Mouse (Mus musculus): Measurements from ENCODE around the gene Cacna1a. TPM values are rescaled to one million over a fixed set of nuclear protein-coding genes. Genes with fewer than 3 reads are reported as not detected.

Gene Cacna1a
- polyA plus RNA-seq, 1 experiment from 2014 or later, result 7.7 TPM

- Histone ChIP-seq H3K27me3 (ENCODE audit: control insufficient read depth, insufficient read depth, low read length) (peaks cover 2% of the 10 kb centered on the region; the same call in 1 of the 2 replicates), H3K36me3 (ENCODE audit: control insufficient read depth, insufficient read depth, low read length) (no peaks in the 10 kb centered on the region), H3K4me3 (ENCODE audit: low read depth, low read length) (peak overlapping the region; percentile 62), H3K9ac (ENCODE audit: low read length) (peak overlapping the region; percentile 79), H3K27ac (ENCODE audit: low read depth, low read length) (no peak overlapping the region), H3K9me3 (ENCODE audit: control insufficient read depth, low read length) (peaks cover 4% of the 10 kb centered on the region; the same call in 1 of the 2 replicates), H3K4me2 (ENCODE audit: low read depth, low read length, severe bottlenecking) (peak overlapping the region; percentile 94), H3K4me1 (replicated peaks; ENCODE audit: control insufficient read depth, insufficient read depth, low read length) (peaks cover 7% of the 10 kb centered on the region; the same call in 1 of the 2 replicates)
- ATAC-seq (replicated peaks; ENCODE audit: low FRiP score) (no peak), DNase-seq (ENCODE audit: low spot score) (peak; percentile 59)
- 11% methylated on average over 14 of the region's 14 CpGs for WGBS
Measured at GRCm38 (mm10) chr8:84416041-84416440, 27.8 kb downstream of the Cacna1a start.

GRCm38 (mm10) chr8:84416915-84417314, 28.7 kb downstream of the Cacna1a start:
- Histone ChIP-seq H3K4me1 (replicated peaks; ENCODE audit: control insufficient read depth, insufficient read depth, low read length) (peaks cover 7% of the 10 kb centered on the region; the same call in 1 of the 2 replicates), H3K9me3 (ENCODE audit: control insufficient read depth, low read length) (peaks cover 4% of the 10 kb centered on the region; the same call in 1 of the 2 replicates), H3K4me3 (ENCODE audit: low read depth, low read length) (no peak overlapping the region), H3K9ac (ENCODE audit: low read length) (no peak overlapping the region; the same call in 1 of the 2 replicates), H3K36me3 (ENCODE audit: control insufficient read depth, insufficient read depth, low read length) (no peaks in the 10 kb centered on the region), H3K27me3 (ENCODE audit: control insufficient read depth, insufficient read depth, low read length) (peaks cover 2% of the 10 kb centered on the region; the same call in 1 of the 2 replicates), H3K4me2 (ENCODE audit: low read depth, low read length, severe bottlenecking) (no peak overlapping the region), H3K27ac (ENCODE audit: low read depth, low read length) (no peak overlapping the region)
- WGBS, result 81% methylated on average over 6 of the region's 6 CpGs
- ATAC-seq (replicated peaks; ENCODE audit: low FRiP score) (no peak), DNase-seq (ENCODE audit: low spot score) (no peak)

GRCm38 (mm10) chr8:84417840-84418239, 29.6 kb downstream of the Cacna1a start:
- no peak for DNase-seq (ENCODE audit: low spot score)
- H3K9me3 ChIP-seq (ENCODE audit: control insufficient read depth, low read length), result peaks cover 4% of the 10 kb centered on the region; the same call in 1 of the 2 replicates
- no peaks in the 10 kb centered on the region for H3K36me3 ChIP-seq (ENCODE audit: control insufficient read depth, insufficient read depth, low read length)
- no peak for ATAC-seq (replicated peaks; ENCODE audit: low FRiP score)
- H3K9ac ChIP-seq (ENCODE audit: low read length), result no peak overlapping the region
- H3K4me3 ChIP-seq (ENCODE audit: low read depth, low read length), result no peak overlapping the region
- H3K4me2 ChIP-seq (ENCODE audit: low read depth, low read length, severe bottlenecking), result no peak overlapping the region
- no peak overlapping the region for H3K27ac ChIP-seq (ENCODE audit: low read depth, low read length)
- WGBS, result 51% methylated on average over 5 of the region's 5 CpGs
- H3K27me3 ChIP-seq (ENCODE audit: control insufficient read depth, insufficient read depth, low read length), result peaks cover 2% of the 10 kb centered on the region; the same call in 1 of the 2 replicates
- H3K4me1 ChIP-seq (replicated peaks; ENCODE audit: control insufficient read depth, insufficient read depth, low read length), result peaks cover 7% of the 10 kb centered on the region; the same call in 1 of the 2 replicates

GRCm38 (mm10) chr8:84424426-84424825, 36.2 kb downstream of the Cacna1a start:
- Histone ChIP-seq H3K27me3 (ENCODE audit: control insufficient read depth, insufficient read depth, low read length) (no peaks in the 10 kb centered on the region), H3K36me3 (ENCODE audit: control insufficient read depth, insufficient read depth, low read length) (no peaks in the 10 kb centered on the region), H3K27ac (ENCODE audit: low read depth, low read length) (no peak overlapping the region), H3K9me3 (ENCODE audit: control insufficient read depth, low read length) (no peaks in the 10 kb centered on the region), H3K4me2 (ENCODE audit: low read depth, low read length, severe bottlenecking) (no peak overlapping the region), H3K4me3 (ENCODE audit: low read depth, low read length) (no peak overlapping the region), H3K4me1 (replicated peaks; ENCODE audit: control insufficient read depth, insufficient read depth, low read length) (no peaks in the 10 kb centered on the region), H3K9ac (ENCODE audit: low read length) (no peak overlapping the region)
- DNase-seq (ENCODE audit: low spot score), result no peak
- ATAC-seq (replicated peaks; ENCODE audit: low FRiP score), result no peak
- WGBS, result 79% methylated on average over 3 of the region's 3 CpGs

- H3K4me1 ChIP-seq (replicated peaks; ENCODE audit: control insufficient read depth, insufficient read depth, low read length), result no peaks in the 10 kb centered on the region
- no peak for ATAC-seq (replicated peaks; ENCODE audit: low FRiP score)
Measured at GRCm38 (mm10) chr8:84426087-84426486, 37.8 kb downstream of the Cacna1a start.

GRCm38 (mm10) chr8:84426582-84426981, 38.3 kb downstream of the Cacna1a start:
- no peak for DNase-seq (ENCODE audit: low spot score)
- no peaks in the 10 kb centered on the region for H3K4me1 ChIP-seq (replicated peaks; ENCODE audit: control insufficient read depth, insufficient read depth, low read length)
- 89% methylated on average over 8 of the region's 8 CpGs for WGBS

More at GRCm38 (mm10) chr8:84426087-84426486, 37.8 kb downstream of the Cacna1a start:
- Histone ChIP-seq H3K9me3 (ENCODE audit: control insufficient read depth, low read length) (no peaks in the 10 kb centered on the region), H3K36me3 (ENCODE audit: control insufficient read depth, insufficient read depth, low read length) (no peaks in the 10 kb centered on the region), H3K4me3 (ENCODE audit: low read depth, low read length) (no peak overlapping the region), H3K27me3 (ENCODE audit: control insufficient read depth, insufficient read depth, low read length) (no peaks in the 10 kb centered on the region), H3K27ac (ENCODE audit: low read depth, low read length) (no peak overlapping the region), H3K9ac (ENCODE audit: low read length) (no peak overlapping the region), H3K4me2 (ENCODE audit: low read depth, low read length, severe bottlenecking) (no peak overlapping the region)
- DNase-seq (ENCODE audit: low spot score), result no peak
- WGBS, result 90% methylated on average over 7 of the region's 7 CpGs

GRCm38 (mm10) chr8:84428034-84428433, 39.8 kb downstream of the Cacna1a start:
- 88% methylated on average over 5 of the region's 5 CpGs for WGBS
- ATAC-seq (replicated peaks; ENCODE audit: low FRiP score) (no peak), DNase-seq (ENCODE audit: low spot score) (no peak)
- Histone ChIP-seq H3K9me3 (ENCODE audit: control insufficient read depth, low read length) (no peaks in the 10 kb centered on the region), H3K27me3 (ENCODE audit: control insufficient read depth, insufficient read depth, low read length) (no peaks in the 10 kb centered on the region), H3K9ac (ENCODE audit: low read length) (no peak overlapping the region), H3K27ac (ENCODE audit: low read depth, low read length) (no peak overlapping the region), H3K36me3 (ENCODE audit: control insufficient read depth, insufficient read depth, low read length) (no peaks in the 10 kb centered on the region), H3K4me1 (replicated peaks; ENCODE audit: control insufficient read depth, insufficient read depth, low read length) (no peaks in the 10 kb centered on the region), H3K4me3 (ENCODE audit: low read depth, low read length) (no peak overlapping the region), H3K4me2 (ENCODE audit: low read depth, low read length, severe bottlenecking) (no peak overlapping the region)

More at GRCm38 (mm10) chr8:84426582-84426981, 38.3 kb downstream of the Cacna1a start:
- H3K27ac ChIP-seq (ENCODE audit: low read depth, low read length), result no peak overlapping the region
- no peaks in the 10 kb centered on the region for H3K36me3 ChIP-seq (ENCODE audit: control insufficient read depth, insufficient read depth, low read length)
- no peak overlapping the region for H3K4me2 ChIP-seq (ENCODE audit: low read depth, low read length, severe bottlenecking)
- H3K9ac ChIP-seq (ENCODE audit: low read length), result no peak overlapping the region
- H3K9me3 ChIP-seq (ENCODE audit: control insufficient read depth, low read length), result no peaks in the 10 kb centered on the region
- no peaks in the 10 kb centered on the region for H3K27me3 ChIP-seq (ENCODE audit: control insufficient read depth, insufficient read depth, low read length)
- H3K4me3 ChIP-seq (ENCODE audit: low read depth, low read length), result no peak overlapping the region
- ATAC-seq (replicated peaks; ENCODE audit: low FRiP score), result no peak

GRCm38 (mm10) chr8:84429014-84429413, 40.8 kb downstream of the Cacna1a start:
- H3K36me3 ChIP-seq (ENCODE audit: control insufficient read depth, insufficient read depth, low read length), result no peaks in the 10 kb centered on the region
- no peak for DNase-seq (ENCODE audit: low spot score)
- 27% methylated on average over 4 of the region's 4 CpGs for WGBS
- ATAC-seq (replicated peaks; ENCODE audit: low FRiP score), result no peak
- no peaks in the 10 kb centered on the region for H3K4me1 ChIP-seq (replicated peaks; ENCODE audit: control insufficient read depth, insufficient read depth, low read length)
- H3K4me3 ChIP-seq (ENCODE audit: low read depth, low read length), result no peak overlapping the region
- no peak overlapping the region for H3K4me2 ChIP-seq (ENCODE audit: low read depth, low read length, severe bottlenecking)
- H3K9me3 ChIP-seq (ENCODE audit: control insufficient read depth, low read length), result no peaks in the 10 kb centered on the region
- no peaks in the 10 kb centered on the region for H3K27me3 ChIP-seq (ENCODE audit: control insufficient read depth, insufficient read depth, low read length)
- H3K27ac ChIP-seq (ENCODE audit: low read depth, low read length), result no peak overlapping the region
- H3K9ac ChIP-seq (ENCODE audit: low read length), result no peak overlapping the region

- Histone ChIP-seq H3K36me3 (ENCODE audit: control insufficient read depth, insufficient read depth, low read length) (no peaks in the 10 kb centered on the region), H3K9ac (ENCODE audit: low read length) (no peak overlapping the region), H3K27me3 (ENCODE audit: control insufficient read depth, insufficient read depth, low read length) (no peaks in the 10 kb centered on the region), H3K4me2 (ENCODE audit: low read depth, low read length, severe bottlenecking) (no peak overlapping the region), H3K9me3 (ENCODE audit: control insufficient read depth, low read length) (no peaks in the 10 kb centered on the region), H3K27ac (ENCODE audit: low read depth, low read length) (no peak overlapping the region), H3K4me1 (replicated peaks; ENCODE audit: control insufficient read depth, insufficient read depth, low read length) (no peaks in the 10 kb centered on the region), H3K4me3 (ENCODE audit: low read depth, low read length) (no peak overlapping the region)
- no peak for DNase-seq (ENCODE audit: low spot score)
- no peak for ATAC-seq (replicated peaks; ENCODE audit: low FRiP score)
- WGBS, result 40% methylated on average over 5 of the region's 5 CpGs
Measured at GRCm38 (mm10) chr8:84429492-84429891, 41.3 kb downstream of the Cacna1a start.
